In the genomic region with DNA sequence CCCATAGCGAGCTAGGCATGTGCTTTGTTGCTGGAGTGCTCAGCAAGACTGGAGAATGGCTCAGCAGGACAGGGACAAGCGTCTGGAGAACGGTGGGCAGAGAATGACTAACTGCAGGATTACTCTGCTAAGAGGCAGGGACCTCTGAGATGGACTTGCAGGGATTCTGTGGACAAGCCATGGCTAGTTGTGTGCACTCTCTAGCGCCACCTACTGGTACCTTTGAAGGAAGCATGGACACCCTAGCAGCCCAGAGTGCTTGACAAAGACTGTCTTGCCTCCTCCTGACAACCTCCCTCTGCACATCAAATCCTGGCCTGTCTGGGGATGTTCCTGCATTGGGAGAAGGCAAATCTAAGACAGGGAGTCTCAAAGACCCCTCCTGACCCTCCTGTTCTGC, we compare ENCODE assay signal across 9 mouse cellular contexts.
DNase-seq lines count a peak whose midpoint lies in the region; ATAC-seq and TF ChIP-seq lines count a peak whose summit lies in the region.
"Had no signal": no experiment of that assay in that cellular context is flagged by ENCODE, and none has a peak within 500 bp of the region (broad histone marks: within the 10 kb centered on the region; RNA-seq: fewer than 3 reads in every experiment).

No protein-coding gene starts in this region.

- H3K79me2 ChIP-seq in heart, adult 2 months (replicated peaks; ENCODE audit: control insufficient read depth, insufficient read depth, low read length) = no peaks in the 10 kb centered on the region

- no peaks in the 10 kb centered on the region for H3K27me3 ChIP-seq in heart, adult 2 months (ENCODE audit: control insufficient read depth, insufficient read depth, low read length)
- no peaks in the 10 kb centered on the region for H3K27me3 ChIP-seq in small intestine, adult 2 months (ENCODE audit: control insufficient read depth, insufficient read depth, low read length)
- H3K27me3 ChIP-seq: stomach, embryonic 15.5 days had no signal

- TF ChIP-seq CTCF in heart, adult 2 months (IDR thresholded peaks at IDR 0.05) = peak; percentile 90
- TF ChIP-seq CTCF in layer of hippocampus, adult 2 months (conservative IDR thresholded peaks at IDR 0.05) = peak; percentile 98
- peak; percentile 80; the same call in 1 of the 2 replicates for TF ChIP-seq CTCF in small intestine, adult 2 months (IDR thresholded peaks at IDR 0.05; ENCODE audit: extremely low read depth, insufficient read length, insufficient replicate concordance, low read depth, low read length)

- ATAC-seq in granulocyte monocyte progenitor cell, adult 5-6 weeks (replicated peaks; ENCODE audit: poor library complexity, severe bottlenecking) = peak; percentile 37

- no peak overlapping the region for H3K9ac ChIP-seq in heart, adult 2 months (ENCODE audit: low read depth, low read length)
- H3K9ac ChIP-seq: stomach, embryonic 15.5 days had no signal

- 35% methylated on average over 4 of the region's 4 CpGs for WGBS in heart, adult 2 months
- 31% methylated on average over 4 of the region's 4 CpGs for WGBS in small intestine, adult 2 months

- no peak overlapping the region for H3K27ac ChIP-seq in heart, adult 2 months
- no peak overlapping the region for H3K27ac ChIP-seq in layer of hippocampus, adult 2 months
- H3K27ac ChIP-seq in small intestine, adult 2 months (ENCODE audit: insufficient read depth, low read depth, low read length) = no peak overlapping the region
- H3K27ac ChIP-seq: stomach, embryonic 15.5 days had no signal

- H3K36me3 ChIP-seq in heart, adult 2 months (ENCODE audit: control insufficient read depth, insufficient read depth, low read length) = no peaks in the 10 kb centered on the region
- H3K36me3 ChIP-seq in small intestine, adult 2 months (ENCODE audit: control insufficient read depth, insufficient read depth, low read length) = no peaks in the 10 kb centered on the region
- H3K36me3 ChIP-seq: stomach, embryonic 15.5 days had no signal

- TF ChIP-seq EP300 in heart, adult 2 months (IDR thresholded peaks at IDR 0.05; ENCODE audit: insufficient read depth, low read depth, low read length) = no peak

- DNase-seq in heart, adult 2 months = peak in 1 of 2 experiments; percentile 17
- DNase-seq in heart, postnatal 25 days (ENCODE audit: low spot score) = no peak
- peak; percentile 67 for DNase-seq in WW6 (ENCODE audit: low read depth, low spot score)
- DNase-seq in cerebellum, postnatal 25 days = peak; percentile 65 to 77
- DNase-seq in layer of hippocampus, adult 2 months (ENCODE audit: low spot score in 2 of 2) = peak; percentile 44 to 71
- DNase-seq in mesoderm, embryonic 11.5 days (ENCODE audit: low read depth, low spot score) = peak; percentile 84

- no peak for TF ChIP-seq POLR2A in heart, adult 2 months (IDR thresholded peaks at IDR 0.05; ENCODE audit: insufficient read depth, low read depth, low read length)
- TF ChIP-seq POLR2A in small intestine, adult 2 months (IDR thresholded peaks at IDR 0.05; ENCODE audit: low read depth, low read length) = no peak

- H3K4me1 ChIP-seq in heart, adult 2 months (ENCODE audit: control insufficient read depth, insufficient read depth, low read length) = no peaks in the 10 kb centered on the region
- no peaks in the 10 kb centered on the region for H3K4me1 ChIP-seq in small intestine, adult 2 months (ENCODE audit: control insufficient read depth, insufficient read depth, insufficient read length, low read length)
- H3K4me1 ChIP-seq: stomach, embryonic 15.5 days had no signal

- no peak overlapping the region for H3K4me3 ChIP-seq in heart, adult 2 months
- no peak overlapping the region for H3K4me3 ChIP-seq in layer of hippocampus, adult 2 months
- no peak overlapping the region for H3K4me3 ChIP-seq in small intestine, adult 2 months (ENCODE audit: low read depth, low read length)
- H3K4me3 ChIP-seq: stomach, embryonic 15.5 days had no signal

- intact Hi-C loops in heart, adult 2 months (cut with DNase I) = loop anchor here (2.0 kb wide), 1 partner anchor 107 kb away; no protein-coding TSS in a partner anchor
- intact Hi-C loops in heart, postnatal 25 days (cut with DNase I) = loop anchor here (2.0 kb wide), 1 partner anchor 107 kb away; no protein-coding TSS in a partner anchor
